Mouse (Mus musculus): ENCODE measurements around the gene Rnf2. TPM values are rescaled to one million over a fixed set of nuclear protein-coding genes. Genes with fewer than 3 reads are reported as not detected.

The Rnf2 gene
- total and polyA plus RNA-seq, 3 experiments = 53.4 to 134 (median 53.7) TPM

GRCm38 (mm10) chr1:151464914-151465313 lies 35.8 kb downstream of the Rnf2 start:
- DNase-seq (ENCODE audit: extremely low read depth) = no peak
- Histone ChIP-seq H3K36me3 (replicated peaks in 1 of 2; ENCODE audit: control insufficient read depth in 1 of 2, insufficient read depth in 1 of 2, low read length in 1 of 2) (peaks cover 19 to 49% of the 10 kb centered on the region in 2 experiments), H3K27ac (ENCODE audit: insufficient read depth, low read depth) (no peak overlapping the region), H3K4me2 (ENCODE audit: insufficient read depth, low read depth, poor library complexity, severe bottlenecking) (no peak overlapping the region), H3K27me3 (replicated peaks) (no peaks in the 10 kb centered on the region), H3K4me1 (ENCODE audit: control insufficient read depth in 1 of 2, insufficient read depth in 2 of 2) (no peaks in the 10 kb centered on the region), H3K4me3 (replicated peaks in 1 of 3; ENCODE audit: low read depth in 2 of 3, low read length in 2 of 3, poor library complexity in 1 of 3) (no peak overlapping the region), H3K9ac (ENCODE audit: insufficient read depth, low read depth) (no peak overlapping the region), H3K9me3 (replicated peaks; ENCODE audit: low read length) (no peaks in the 10 kb centered on the region), H3K79me2 (replicated peaks; ENCODE audit: control insufficient read depth, extremely low read depth, insufficient read depth, poor library complexity, severe bottlenecking) (no peaks in the 10 kb centered on the region)
- in situ Hi-C loops (cut with MboI; ENCODE audit: low pct_ligation_motif_present, low pct_unique_long_range_greater_than_20kb, low sequenced_read_pairs) (loop anchor here (25.0 kb wide), 1 partner anchor 247 kb away; no protein-coding TSS in a partner anchor), dilution Hi-C loops (cut with MboI; ENCODE audit: extremely low pct_ligation_motif_present, extremely low pct_unique_long_range_greater_than_20kb, low sequenced_read_pairs) (no loop called here)
- TF ChIP-seq TBP (conservative IDR thresholded peaks at IDR 0.05; ENCODE audit: low read depth, low read length) = no peak
- TF ChIP-seq POLR2AphosphoS2 (IDR thresholded peaks at IDR 0.05; ENCODE audit: low read depth, low read length) = 0 out of 2 replicates have a peak, but pooled peaks have one; percentile 45
- TF ChIP-seq KAT2A (IDR thresholded peaks at IDR 0.05; ENCODE audit: insufficient replicate concordance, low read length) = no peak

GRCm38 (mm10) chr1:151461265-151461664 lies 39.5 kb downstream of the Rnf2 start:
- in situ Hi-C loops (cut with MboI; ENCODE audit: low pct_ligation_motif_present, low pct_unique_long_range_greater_than_20kb, low sequenced_read_pairs) (loop anchor here (25.0 kb wide), 1 partner anchor 251 kb away; no protein-coding TSS in a partner anchor), dilution Hi-C loops (cut with MboI; ENCODE audit: extremely low pct_ligation_motif_present, extremely low pct_unique_long_range_greater_than_20kb, low sequenced_read_pairs) (no loop called here)
- Histone ChIP-seq H3K79me2 (replicated peaks; ENCODE audit: control insufficient read depth, extremely low read depth, insufficient read depth, poor library complexity, severe bottlenecking) (no peaks in the 10 kb centered on the region), H3K9ac (ENCODE audit: insufficient read depth, low read depth) (no peak overlapping the region), H3K27me3 (replicated peaks) (no peaks in the 10 kb centered on the region), H3K4me1 (ENCODE audit: control insufficient read depth in 1 of 2, insufficient read depth in 2 of 2) (peaks cover 0 to 8% of the 10 kb centered on the region in 2 experiments; a peak in 1 of 4 replicates), H3K9me3 (replicated peaks; ENCODE audit: low read length) (no peaks in the 10 kb centered on the region), H3K27ac (ENCODE audit: insufficient read depth, low read depth) (no peak overlapping the region), H3K4me2 (ENCODE audit: insufficient read depth, low read depth, poor library complexity, severe bottlenecking) (no peak overlapping the region), H3K36me3 (replicated peaks in 1 of 2; ENCODE audit: control insufficient read depth in 1 of 2, insufficient read depth in 1 of 2, low read length in 1 of 2) (peaks cover 35 to 56% of the 10 kb centered on the region in 2 experiments), H3K4me3 (replicated peaks in 1 of 3; ENCODE audit: low read depth in 2 of 3, low read length in 2 of 3, poor library complexity in 1 of 3) (no peak overlapping the region)
- peak in 1 of 2 experiments; percentile 34; a peak in 2 of 4 replicates for TF ChIP-seq CTCF (conservative IDR thresholded peaks at IDR 0.05 in 1 of 2, IDR thresholded peaks at IDR 0.05 in 1 of 2; ENCODE audit: low read depth in 2 of 2, low read length in 2 of 2)
- TF ChIP-seq MAZ (IDR thresholded peaks at IDR 0.05; ENCODE audit: low read depth, low read length) = no peak
- no peak for TF ChIP-seq ZC3H11A (IDR thresholded peaks at IDR 0.05; ENCODE audit: low read depth, low read length)
- peak; percentile 20 for DNase-seq (ENCODE audit: extremely low read depth)

DNA sequence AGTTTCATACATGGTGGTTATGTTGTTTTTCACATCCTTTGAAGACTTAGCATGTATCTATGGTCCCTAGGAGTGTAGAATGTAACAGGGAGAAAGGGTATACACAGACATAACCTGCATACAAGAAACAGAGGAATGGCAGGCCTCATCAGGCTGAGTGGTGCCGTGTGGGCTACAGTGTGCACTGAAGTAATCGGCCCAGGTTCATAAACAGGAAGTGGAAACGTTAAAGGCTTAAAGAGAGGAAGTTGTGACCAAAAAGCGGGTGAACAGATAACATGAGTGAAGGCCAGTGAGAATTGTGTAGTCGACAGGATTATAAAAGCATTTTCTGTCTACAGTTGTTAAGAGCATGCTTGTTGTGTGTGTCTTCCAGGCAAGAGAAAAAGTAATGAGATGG lies 43.7 kb downstream of the Rnf2 start:
- peak; percentile 27 for DNase-seq (ENCODE audit: extremely low read depth)
- in situ Hi-C loops (cut with MboI; ENCODE audit: low pct_ligation_motif_present, low pct_unique_long_range_greater_than_20kb, low sequenced_read_pairs) = loop anchor here (25.0 kb wide), 1 partner anchor 255 kb away; no protein-coding TSS in a partner anchor
- Histone ChIP-seq H3K27ac (ENCODE audit: insufficient read depth, low read depth) (no peak overlapping the region), H3K9me3 (replicated peaks; ENCODE audit: low read length) (no peaks in the 10 kb centered on the region), H3K4me3 (replicated peaks in 1 of 3; ENCODE audit: low read depth in 2 of 3, low read length in 2 of 3, poor library complexity in 1 of 3) (no peak overlapping the region), H3K79me2 (replicated peaks; ENCODE audit: control insufficient read depth, extremely low read depth, insufficient read depth, poor library complexity, severe bottlenecking) (no peaks in the 10 kb centered on the region), H3K4me1 (ENCODE audit: control insufficient read depth in 1 of 2, insufficient read depth in 2 of 2) (peaks cover 0 to 8% of the 10 kb centered on the region in 2 experiments; a peak in 1 of 4 replicates), H3K27me3 (replicated peaks) (no peaks in the 10 kb centered on the region), H3K9ac (ENCODE audit: insufficient read depth, low read depth) (no peak overlapping the region), H3K36me3 (replicated peaks in 1 of 2; ENCODE audit: control insufficient read depth in 1 of 2, insufficient read depth in 1 of 2, low read length in 1 of 2) (peaks cover 46 to 65% of the 10 kb centered on the region in 2 experiments), H3K4me2 (ENCODE audit: insufficient read depth, low read depth, poor library complexity, severe bottlenecking) (no peak overlapping the region)
- TF ChIP-seq ZKSCAN1 (IDR thresholded peaks at IDR 0.05; ENCODE audit: borderline replicate concordance, low read depth, low read length) (no peak), RAD21 (IDR thresholded peaks at IDR 0.05; ENCODE audit: low read depth, low read length) (no peak)
- dilution Hi-C loops (cut with MboI; ENCODE audit: extremely low pct_ligation_motif_present, extremely low pct_unique_long_range_greater_than_20kb, low sequenced_read_pairs) = no loop called here

Measured in CH12.LX (cell line).